Mouse (Mus musculus) spleen, adult 12 weeks (tissue): ENCODE measurements around the gene Nmb.

Source experiments
- DNase-seq: peaks from one replicate; pipeline ENCODE4 v3.0.0; 2022; ENCODE audit warnings: low spot score

The Nmb gene

GRCm38 (mm10) chr7:80897721-80898120 is 7.2 kb downstream of the Nmb start:
- no peak for DNase-seq

GRCm38 (mm10) chr7:80897134-80897533 is 7.7 kb downstream of the Nmb start:
- DNase-seq: no peak

GRCm38 (mm10) chr7:80894815-80895519 is 9.9 kb downstream of the Nmb start:
- no peak for DNase-seq

- DNase-seq: no peak
Measured at GRCm38 (mm10) chr7:80894196-80894595, 10.7 kb downstream of the Nmb start.

GRCm38 (mm10) chr7:80893753-80894129 is 11.1 kb downstream of the Nmb start:
- DNase-seq: no peak

GRCm38 (mm10) chr7:80893086-80893752 is 11.7 kb downstream of the Nmb start:
- no peak for DNase-seq

- peak; percentile 48 for DNase-seq
Measured at GRCm38 (mm10) chr7:80889841-80890241, 15.0 kb downstream of the Nmb start.

- no peak for DNase-seq
Measured at GRCm38 (mm10) chr7:80889021-80889511, 15.8 kb downstream of the Nmb start.

- no peak for DNase-seq
Measured at GRCm38 (mm10) chr7:80888595-80888994, 16.3 kb downstream of the Nmb start.

- DNase-seq: no peak
Measured at GRCm38 (mm10) chr7:80885666-80886065, 19.2 kb downstream of the Nmb start.

GRCm38 (mm10) chr7:80882830-80883505 is 21.9 kb downstream of the Nmb start:
- peak; percentile 56 for DNase-seq

GRCm38 (mm10) chr7:80875727-80876126 is 29.1 kb downstream of the Nmb start:
- DNase-seq: no peak

GRCm38 (mm10) chr7:80873631-80874030 is 31.2 kb downstream of the Nmb start:
- DNase-seq: no peak

- DNase-seq: no peak
Measured at GRCm38 (mm10) chr7:80873038-80873437, 31.8 kb downstream of the Nmb start.

- DNase-seq: no peak
Measured at GRCm38 (mm10) chr7:80868686-80869085, 36.2 kb downstream of the Nmb start.

- DNase-seq: no peak
Measured at GRCm38 (mm10) chr7:80866514-80867147, 38.2 kb downstream of the Nmb start.

- no peak for DNase-seq
Measured at GRCm38 (mm10) chr7:80865521-80865920, 39.4 kb downstream of the Nmb start.

- DNase-seq: peak; percentile 24
Measured at GRCm38 (mm10) chr7:80864831-80865230, 40.0 kb downstream of the Nmb start.

GRCm38 (mm10) chr7:80864151-80864550 is 40.7 kb downstream of the Nmb start:
- no peak for DNase-seq

- DNase-seq: no peak
Measured at GRCm38 (mm10) chr7:80863520-80863919, 41.4 kb downstream of the Nmb start.

GRCm38 (mm10) chr7:80862475-80862874 is 42.4 kb downstream of the Nmb start:
- DNase-seq: no peak

GRCm38 (mm10) chr7:80860729-80861274 is 44.1 kb downstream of the Nmb start, which contains the start of gene Zscan2:
Gene Zscan2 (plus strand): TSS chr7:80860920.
- DNase-seq: peak; percentile 71
